Mouse (Mus musculus) stomach, postnatal 0 days (tissue): ENCODE measurements at regions not wholly inside any gene's neighbourhood (a gene's known extent, or its start where the extent isn't known, plus 50 kb on each side); places are given as distances from the start of the nearest gene placed in this dataset.

Source experiments
- CTCF ChIP-seq: IDR thresholded peaks from 2 replicates; pipeline ENCODE4 v1.5.1; 2016; ENCODE audit warnings: antibody characterized with exemption, low read depth, mild to moderate bottlenecking, moderate library complexity
- EP300 ChIP-seq: optimal IDR thresholded peaks from 2 replicates; pipeline ENCODE3; 2016; ENCODE audit warnings: antibody characterized with exemption

DNA sequence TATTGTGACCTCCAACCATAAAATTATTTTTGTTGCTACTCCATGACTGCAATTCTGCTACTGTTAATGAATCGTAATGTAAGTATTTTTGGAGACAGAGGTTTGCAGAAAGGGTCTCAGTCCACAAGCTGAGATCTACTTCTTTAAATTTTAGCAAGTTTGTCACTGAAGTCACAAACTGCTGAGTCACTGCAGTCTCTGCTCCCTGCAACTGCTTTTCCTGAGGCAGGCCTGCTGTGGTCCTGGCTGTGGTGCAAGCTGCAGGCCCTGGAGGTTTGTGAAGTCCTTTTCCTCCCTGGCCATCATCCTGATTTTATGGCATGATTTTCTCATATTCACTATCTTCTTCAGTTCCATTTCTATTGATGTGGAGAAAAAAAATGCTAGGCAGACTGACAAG, 93.6 kb downstream of the Enkur start:
- TF ChIP-seq CTCF: no peak
- TF ChIP-seq EP300: no peak
